In genomic region chr2:170289378-170289960, GRCm38 (mm10) we compare ENCODE assay signal across 32 mouse cellular contexts.
DNase-seq lines count a peak whose midpoint lies in the region; ATAC-seq and TF ChIP-seq lines count a peak whose summit lies in the region.
"Had no signal": no experiment of that assay in that cellular context is flagged by ENCODE, and none has a peak within 500 bp of the region (broad histone marks: within the 10 kb centered on the region; RNA-seq: fewer than 3 reads in every experiment).

No protein-coding gene starts in this region.

- peak overlapping the region; percentile 52 for H3K27ac ChIP-seq in liver, adult 2 months (replicated peaks; ENCODE audit: insufficient read depth, low read depth, low read length)
- no peak overlapping the region for H3K27ac ChIP-seq in liver, postnatal 0 days (ENCODE audit: low read depth)
- peak overlapping the region; percentile 72; the same call in 1 of the 2 replicates for H3K27ac ChIP-seq in thymus, adult 2 months (ENCODE audit: control insufficient read depth, insufficient read depth, low read length)
- H3K27ac ChIP-seq: liver, embryonic 13.5 days; stomach, embryonic 15.5 days had no signal

- no peak for TF ChIP-seq EP300 in liver, postnatal 0 days (IDR thresholded peaks at IDR 0.05; ENCODE audit: low read depth)

- H3K4me2 ChIP-seq in liver, postnatal 0 days (ENCODE audit: low read depth, low read length) = no peak overlapping the region
- H3K4me2 ChIP-seq: forebrain, embryonic 12.5 days; heart, embryonic 15.5 days; liver, embryonic 13.5 days; midbrain, embryonic 11.5 days; neural tube, embryonic 13.5 days; stomach, embryonic 15.5 days had no signal

- no peak for ATAC-seq in liver, postnatal 0 days
- ATAC-seq: activated CD4-positive, CD25-positive, alpha-beta regulatory T cell, adult 4 months; intestine, embryonic 16.5 days had no signal

- H3K36me3 ChIP-seq in liver, adult 2 months (ENCODE audit: control insufficient read depth, insufficient read depth, low read length) = no peaks in the 10 kb centered on the region
- H3K36me3 ChIP-seq in liver, postnatal 0 days (replicated peaks; ENCODE audit: insufficient read depth, low read length) = no peaks in the 10 kb centered on the region
- H3K36me3 ChIP-seq in thymus, adult 2 months (ENCODE audit: control insufficient read depth, insufficient read depth, low read length) = no peaks in the 10 kb centered on the region
- H3K36me3 ChIP-seq: forebrain, embryonic 12.5 days; heart, embryonic 10.5 days; heart, embryonic 15.5 days; liver, embryonic 13.5 days; neural tube, embryonic 13.5 days; stomach, embryonic 15.5 days had no signal

- H3K27me3 ChIP-seq in liver, adult 2 months (ENCODE audit: control insufficient read depth, insufficient read depth, low read length) = no peaks in the 10 kb centered on the region
- H3K27me3 ChIP-seq in liver, postnatal 0 days (ENCODE audit: insufficient read depth, low read length) = no peaks in the 10 kb centered on the region
- no peaks in the 10 kb centered on the region for H3K27me3 ChIP-seq in thymus, adult 2 months (ENCODE audit: control insufficient read depth, insufficient read depth, low read length)
- H3K27me3 ChIP-seq: heart, embryonic 15.5 days; stomach, embryonic 15.5 days had no signal

- no peak overlapping the region for H3K9ac ChIP-seq in liver, adult 2 months (ENCODE audit: low read depth, low read length)
- no peak overlapping the region for H3K9ac ChIP-seq in liver, postnatal 0 days (replicated peaks)
- H3K9ac ChIP-seq: forebrain, embryonic 12.5 days; heart, embryonic 15.5 days; liver, embryonic 13.5 days; neural tube, embryonic 13.5 days; stomach, embryonic 15.5 days had no signal

- H3K9me3 ChIP-seq in liver, postnatal 0 days (ENCODE audit: low read length) = no peaks in the 10 kb centered on the region
- H3K9me3 ChIP-seq: forebrain, embryonic 12.5 days; heart, embryonic 10.5 days; heart, embryonic 15.5 days; liver, embryonic 13.5 days; neural tube, embryonic 13.5 days; stomach, embryonic 15.5 days had no signal

- no peak for TF ChIP-seq CTCF in liver, adult 2 months (IDR thresholded peaks at IDR 0.05; ENCODE audit: low read depth, low read length)
- no peak for TF ChIP-seq CTCF in liver, postnatal 0 days (IDR thresholded peaks at IDR 0.05; ENCODE audit: low read depth)
- no peak for TF ChIP-seq CTCF in thymus, adult 2 months (IDR thresholded peaks at IDR 0.05; ENCODE audit: borderline replicate concordance, control insufficient read depth, extremely low read depth, insufficient read depth, low read length, poor library complexity)

- WGBS in liver, adult 2 months = 84% methylated on average over 9 of the region's 9 CpGs
- WGBS in liver, postnatal 0 days (ENCODE audit: insufficient replicate concordance) = 78% methylated on average over 9 of the region's 9 CpGs
- WGBS in thymus, adult 2 months = 81% methylated on average over 9 of the region's 9 CpGs

- H3K4me3 ChIP-seq in liver, adult 2 months (ENCODE audit: insufficient read depth, low read depth, low read length) = no peak overlapping the region
- no peak overlapping the region for H3K4me3 ChIP-seq in liver, postnatal 0 days (ENCODE audit: low read depth, low read length)
- no peak overlapping the region for H3K4me3 ChIP-seq in thymus, adult 2 months (ENCODE audit: control insufficient read depth, insufficient read depth, low read length)
- H3K4me3 ChIP-seq: erythroblast, embryonic 14.5 days; forebrain, embryonic 12.5 days; heart, embryonic 10.5 days; heart, embryonic 15.5 days; liver, embryonic 13.5 days; myocyte; neural tube, embryonic 13.5 days; stomach, embryonic 15.5 days had no signal

- TF ChIP-seq POLR2A in liver, adult 2 months (IDR thresholded peaks at IDR 0.05; ENCODE audit: extremely low read depth, insufficient read depth, low read length) = no peak
- no peak for TF ChIP-seq POLR2A in thymus, adult 2 months (IDR thresholded peaks at IDR 0.05; ENCODE audit: control insufficient read depth, extremely low read depth, insufficient read depth, low read length, poor library complexity)

- no peaks in the 10 kb centered on the region for H3K79me2 ChIP-seq in liver, adult 2 months (ENCODE audit: control insufficient read depth, insufficient read depth, low read length)

- intact Hi-C loops in gastrocnemius, postnatal 36 days (cut with DNase I) = no loop called here

- DNase-seq in liver, adult 2 months (ENCODE audit: extremely low read depth, low read depth, low spot score) = no peak
- no peak for DNase-seq in liver, postnatal 0 days
- DNase-seq in thymus, adult 2 months = no peak
- no peak for DNase-seq in thymus, postnatal 0 days (ENCODE audit: low spot score)
- DNase-seq in ES-CJ7 (ENCODE audit: low read depth, low spot score) (peak; percentile 54), ZHBTc4 (ENCODE audit: low read depth, low spot score) (peak; percentile 35)
- no peak for DNase-seq in gastrocnemius, postnatal 36 days
- DNase-seq: adrenal gland, adult 2 months; adrenal gland, postnatal 36 days; B cell, adult 2 months; cerebellum, adult 18-20 months; cerebellum, postnatal 14 days; gastrocnemius, postnatal 14 days; heart, adult 11 months; heart, postnatal 36 days; kidney, adult 8-10 months; kidney, postnatal 4 days; layer of hippocampus, postnatal 36 days; left cerebral cortex, postnatal 4 days; liver, embryonic 13.5 days; lung, adult 2 months; lung, postnatal 14 days had no signal

- H3K4me1 ChIP-seq in liver, adult 2 months (ENCODE audit: control insufficient read depth, insufficient read depth, low read length) = peaks cover 9% of the 10 kb centered on the region
- peaks cover 5% of the 10 kb centered on the region for H3K4me1 ChIP-seq in liver, postnatal 0 days (ENCODE audit: insufficient read depth)
- peaks cover 45% of the 10 kb centered on the region for H3K4me1 ChIP-seq in thymus, adult 2 months (replicated peaks; ENCODE audit: control insufficient read depth, insufficient read depth, low read length)

Comparison
In these comparisons a context has a peak if more than half of its experiments do, and no peak if none do; other contexts are left out.
1. DNase-seq: peak in ES-CJ7 (single experiment) and ZHBTc4 (single experiment); none in liver, adult 2 months (single experiment), liver, postnatal 0 days (single experiment), thymus, adult 2 months (single experiment), thymus, postnatal 0 days (single experiment) and gastrocnemius, postnatal 36 days (0 of 2).